Mouse (Mus musculus) CH12.LX (cell line): ENCODE measurements around the gene Alkbh8. TPM values are rescaled to one million over a fixed set of nuclear protein-coding genes. Genes with fewer than 3 reads are reported as not detected.

Experiments used
- DNase-seq: peaks from one replicate; pipeline ENCODE4 v3.0.0-alpha.2; 2013; ENCODE audit errors: extremely low read depth
- H3K27ac ChIP-seq: 2 replicates; pipeline ENCODE4 v1.5.1; 2012; ENCODE audit warnings: low read depth, mild to moderate bottlenecking, control low read depth, moderate library complexity; ENCODE audit not compliant: insufficient read depth
- H3K27me3 ChIP-seq: replicated peaks from 2 replicates; pipeline ENCODE3; 2012; ENCODE audit warnings: inconsistent platforms
- H3K36me3 ChIP-seq, 2 experiments: replicated peaks in 1 of 2; 2 replicates each; pipeline versions ENCODE3 to v1.6.1; 2012; ENCODE audit warnings: inconsistent platforms in 1 of 2, low read length in 1 of 2, mild to moderate bottlenecking in 1 of 2, mixed read lengths in 1 of 2, moderate library complexity in 1 of 2; ENCODE audit not compliant: control insufficient read depth in 1 of 2, insufficient read depth in 1 of 2
- H3K4me1 ChIP-seq, 2 experiments: 2 replicates each; pipeline ENCODE4 v1.6.1; 2012; ENCODE audit warnings: inconsistent platforms in 1 of 2, moderate library complexity in 1 of 2; ENCODE audit not compliant: insufficient read depth in 2 of 2, control insufficient read depth in 1 of 2
- H3K4me2 ChIP-seq: 2 replicates; pipeline ENCODE4 v1.6.1; 2012; ENCODE audit warnings: low read depth, mild to moderate bottlenecking, control low read depth; ENCODE audit not compliant: poor library complexity, insufficient read depth, severe bottlenecking
- H3K4me3 ChIP-seq, 3 experiments: fragments of 150-350 bp in 1 of 3; sonication (generic) in 1 of 3; replicated peaks in 1 of 3; 2 replicates each; pipeline versions ENCODE3 to v1.5.1; 2011 to 2012; ENCODE audit warnings: low read depth in 2 of 3, low read length in 2 of 3, mild to moderate bottlenecking in 2 of 3, moderate library complexity in 2 of 3, control low read depth in 1 of 3, improper control_type of control experiment in 1 of 3, inconsistent platforms in 1 of 3, mixed read lengths in 1 of 3; ENCODE audit not compliant: poor library complexity in 1 of 3
- H3K79me2 ChIP-seq: replicated peaks from 2 replicates; pipeline ENCODE4 v1.6.1; 2012; ENCODE audit warnings: mild to moderate bottlenecking, moderate library complexity; ENCODE audit not compliant: control insufficient read depth, poor library complexity, insufficient read depth, severe bottlenecking; ENCODE audit errors: extremely low read depth
- H3K9ac ChIP-seq: 2 replicates; pipeline ENCODE4 v1.6.1; 2012; ENCODE audit warnings: low read depth, mild to moderate bottlenecking, control low read depth, moderate library complexity; ENCODE audit not compliant: insufficient read depth
- H3K9me3 ChIP-seq: replicated peaks from 2 replicates; pipeline ENCODE3; 2012; ENCODE audit warnings: low read length, inconsistent platforms, mixed read lengths
- CHD2 ChIP-seq: IDR thresholded peaks from 2 replicates; pipeline ENCODE4 v1.6.1; 2011; ENCODE audit warnings: low read length, improper control_type of control experiment
- CTCF ChIP-seq, 2 experiments: IDR thresholded peaks in 1 of 2; conservative IDR thresholded peaks in 1 of 2; 2 replicates each; pipeline ENCODE4 v1.5.1; 2011 to 2012; ENCODE audit warnings: low read depth in 2 of 2, low read length in 2 of 2, improper control_type of control experiment in 1 of 2, inconsistent platforms in 1 of 2, mild to moderate bottlenecking in 1 of 2, moderate library complexity in 1 of 2
- E2F4 ChIP-seq: IDR thresholded peaks from 2 replicates; pipeline ENCODE4 v1.6.1; 2011; ENCODE audit warnings: low read depth, low read length, improper control_type of control experiment; ENCODE audit not compliant: insufficient replicate concordance
- ELF1 ChIP-seq: IDR thresholded peaks from 2 replicates; pipeline ENCODE4 v1.6.1; 2014; ENCODE audit warnings: low read depth, mild to moderate bottlenecking, inconsistent platforms, low read length, improper control_type of control experiment
- EP300 ChIP-seq: IDR thresholded peaks from 2 replicates; pipeline ENCODE4 v1.6.1; 2011; ENCODE audit warnings: low read length, improper control_type of control experiment
- JUN ChIP-seq: IDR thresholded peaks from 2 replicates; pipeline ENCODE4 v1.6.1; 2011; ENCODE audit warnings: low read depth, mild to moderate bottlenecking, low read length, improper control_type of control experiment, moderate library complexity; ENCODE audit not compliant: insufficient read depth
- KAT2A ChIP-seq: IDR thresholded peaks from 2 replicates; pipeline ENCODE4 v1.6.1; 2012; ENCODE audit warnings: low read length, improper control_type of control experiment, inconsistent platforms; ENCODE audit not compliant: insufficient replicate concordance
- MAFK ChIP-seq: IDR thresholded peaks from 2 replicates; pipeline ENCODE4 v1.6.1; 2011; ENCODE audit warnings: low read length, improper control_type of control experiment; ENCODE audit not compliant: insufficient replicate concordance
- MXI1 ChIP-seq: IDR thresholded peaks from 2 replicates; pipeline ENCODE4 v1.6.1; 2011; ENCODE audit warnings: mild to moderate bottlenecking, low read depth, low read length, improper control_type of control experiment
- MYC ChIP-seq: IDR thresholded peaks from 2 replicates; pipeline ENCODE4 v1.6.1; 2011; ENCODE audit warnings: low read depth, mild to moderate bottlenecking, improper control_type of control experiment, low read length
- POLR2A ChIP-seq: IDR thresholded peaks from 2 replicates; pipeline ENCODE4 v1.6.1; 2011; ENCODE audit warnings: low read depth, mild to moderate bottlenecking, improper control_type of control experiment, low read length
- RAD21 ChIP-seq: IDR thresholded peaks from 2 replicates; pipeline ENCODE4 v1.6.1; 2011; ENCODE audit warnings: low read depth, mild to moderate bottlenecking, low read length, improper control_type of control experiment, moderate library complexity
- RCOR1 ChIP-seq: conservative IDR thresholded peaks from 2 replicates; pipeline ENCODE4 v1.6.1; 2012; ENCODE audit warnings: low read depth, mild to moderate bottlenecking, inconsistent platforms, low read length, improper control_type of control experiment
- SMC3 ChIP-seq: IDR thresholded peaks from 2 replicates; pipeline ENCODE4 v1.6.1; 2011; ENCODE audit warnings: low read depth, low read length, improper control_type of control experiment
- TBP ChIP-seq: conservative IDR thresholded peaks from 2 replicates; pipeline ENCODE4 v1.6.1; 2011; ENCODE audit warnings: low read depth, low read length, improper control_type of control experiment
- USF1 ChIP-seq: IDR thresholded peaks from 2 replicates; pipeline ENCODE4 v1.6.1; 2014; ENCODE audit warnings: low read depth, mild to moderate bottlenecking, inconsistent platforms, low read length, improper control_type of control experiment
- ZC3H11A ChIP-seq: IDR thresholded peaks from 2 replicates; pipeline ENCODE4 v1.6.1; 2012; ENCODE audit warnings: low read depth, mild to moderate bottlenecking, inconsistent platforms, low read length, improper control_type of control experiment
- ZNF384 ChIP-seq: IDR thresholded peaks from 2 replicates; pipeline ENCODE4 v1.6.1; 2012; ENCODE audit warnings: low read depth, low read length, improper control_type of control experiment, inconsistent platforms
- dilution Hi-C: fragments of 300-500 bp; cut with MboI; formaldehyde crosslinking; loops from 2 replicates; pipeline ENCODE4 v1.14.3; 2020; ENCODE audit warnings: low sequenced_read_pairs; ENCODE audit not compliant: extremely low pct_unique_long_range_greater_than_20kb, extremely low pct_ligation_motif_present
- in situ Hi-C: fragments of 300-500 bp; cut with MboI; formaldehyde crosslinking; loops from 3 replicates; pipeline ENCODE4 v1.14.3; 2019; ENCODE audit warnings: low sequenced_read_pairs, low pct_ligation_motif_present, low pct_unique_long_range_greater_than_20kb, mixed read lengths
- polyA plus RNA-seq: library from polyadenylated mRNA; unstranded; fragments of >175 nt; gene quantifications from 2 replicates; pipeline ENCODE4 v1.2.1, GENCODE M21; 2012; ENCODE audit warnings: low read depth; ENCODE audit not compliant: insufficient read length
- total RNA-seq, 2 experiments: library from RNA; depleted of rRNA; stranded (reverse); fragments of 300-350 nt in 1 of 2; fragments of >200 nt in 1 of 2; gene quantifications; 2 replicates each; pipeline ENCODE4 v1.2.3; 2012 to 2014

Alkbh8 gene
- total and polyA plus RNA-seq, 3 experiments, result 10.1 to 13.9 (median 12.0) TPM

DNA sequence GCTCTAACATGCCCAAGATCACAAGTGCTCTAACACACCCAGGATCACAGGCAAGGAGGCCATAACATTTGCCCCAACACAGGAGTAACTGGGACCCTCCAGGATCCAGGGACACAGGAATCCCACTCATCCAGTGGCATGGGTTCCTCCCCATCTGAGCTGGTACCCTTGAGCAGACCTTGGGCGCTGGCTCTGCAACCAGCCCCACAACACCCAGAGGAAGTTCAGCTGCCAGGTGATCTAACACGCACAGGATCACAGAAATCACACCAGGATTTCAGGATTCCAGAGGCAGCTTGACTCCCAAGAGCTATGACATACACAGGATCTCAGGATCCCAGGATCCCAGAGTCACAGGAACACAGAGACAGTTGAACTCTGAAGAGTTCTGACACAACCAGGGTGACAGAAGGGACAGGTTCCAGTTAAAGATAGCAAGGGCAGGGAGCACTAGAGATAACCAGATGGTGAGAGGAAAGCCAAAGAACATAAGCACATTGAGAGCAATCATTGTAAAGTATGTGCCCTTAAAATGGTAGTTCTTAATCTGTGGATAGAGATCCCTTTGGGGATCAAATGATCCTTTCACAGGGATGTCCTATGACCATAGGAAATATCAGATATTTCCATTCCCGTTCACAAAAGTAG, 4.1 kb upstream of the Alkbh8 start:
- TF ChIP-seq KAT2A, result no peak
- TF ChIP-seq POLR2A, result no peak
- no peak for TF ChIP-seq EP300
- no peak for TF ChIP-seq MAFK
- no peak for TF ChIP-seq CTCF (conservative IDR thresholded peaks at IDR 0.05 in 1 of 2, IDR thresholded peaks at IDR 0.05 in 1 of 2; ENCODE audit: low read depth in 2 of 2, low read length in 2 of 2)
- no peak for TF ChIP-seq ELF1
- TF ChIP-seq RAD21, result no peak
- no peak for TF ChIP-seq MYC
- TF ChIP-seq, all 38 proteins: peak for 0
- dilution Hi-C loops, result no loop called here
- Histone ChIP-seq H3K9ac (no peak overlapping the region), H3K9me3 (no peaks in the 10 kb centered on the region), H3K79me2 (0 out of 2 replicates have a peak, but pooled peaks cover 4% of the 10 kb centered on the region), H3K4me3 (no peak overlapping the region), H3K4me1 (peaks cover 3% of the 10 kb centered on the region in 2 experiments; a peak in 1 of 4 replicates), H3K36me3 (no peaks in the 10 kb centered on the region), H3K4me2 (no peak overlapping the region), H3K27me3 (no peaks in the 10 kb centered on the region), H3K27ac (no peak overlapping the region)
- DNase-seq, result no peak
- in situ Hi-C loops, result no loop called here

DNA sequence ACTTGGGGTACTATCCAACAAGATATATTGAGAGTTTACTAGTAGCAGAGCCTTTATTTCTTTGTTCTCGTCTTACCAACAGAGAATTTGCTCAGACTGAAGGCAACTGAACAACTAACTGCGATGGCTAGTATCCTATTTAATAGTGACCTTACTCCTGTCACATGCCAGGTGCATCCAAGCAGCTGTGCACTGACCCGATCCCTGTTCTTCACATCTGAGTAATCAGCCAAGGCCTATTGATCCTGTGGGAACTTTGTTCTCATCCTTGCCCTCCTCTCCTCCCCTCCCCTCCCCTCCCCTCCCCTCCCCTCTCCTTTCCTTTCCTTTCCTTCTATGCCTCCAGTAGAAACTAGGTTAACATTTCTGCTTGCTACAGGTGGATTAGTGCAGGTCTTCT, 1.7 kb downstream of the Alkbh8 start:
- in situ Hi-C loops, result no loop called here
- peak overlapping the region in 2 of 3 experiments; percentile 81 to 94 for H3K4me3 ChIP-seq
- TF ChIP-seq ZC3H11A, result no peak
- no peak for TF ChIP-seq ZNF384
- no peak for TF ChIP-seq E2F4
- TF ChIP-seq USF1, result no peak
- no peak for TF ChIP-seq MXI1
- no peak for TF ChIP-seq RCOR1
- no peak for TF ChIP-seq CHD2
- TF ChIP-seq JUN, result no peak
- TF ChIP-seq EP300, result no peak
- no peak for TF ChIP-seq SMC3
- TF ChIP-seq TBP, result no peak
- no peak for TF ChIP-seq MYC
- TF ChIP-seq MAFK, result no peak
- dilution Hi-C loops, result no loop called here
- peak overlapping the region; percentile 51 for H3K4me2 ChIP-seq
- peaks cover 5 to 21% of the 10 kb centered on the region in 2 experiments; a peak in 3 of 4 replicates for H3K4me1 ChIP-seq
- peak overlapping the region; percentile 82; the same call in 1 of the 2 replicates for H3K9ac ChIP-seq
- no peaks in the 10 kb centered on the region for H3K27me3 ChIP-seq
- H3K27ac ChIP-seq, result no peak overlapping the region
- peaks cover 12% of the 10 kb centered on the region for H3K79me2 ChIP-seq
- H3K36me3 ChIP-seq, result peaks cover 13 to 24% of the 10 kb centered on the region in 2 experiments
- H3K9me3 ChIP-seq, result no peaks in the 10 kb centered on the region
- DNase-seq, result no peak
